Mouse (Mus musculus) E14TG2a.4 (cell line): Measurements from ENCODE around the gene Ms4a8a.

ENCODE experiments used
- CTCF ChIP-seq: conservative IDR thresholded peaks from 2 replicates; pipeline ENCODE4 v1.5.1; 2014; ENCODE audit warnings: low read length
- NANOG ChIP-seq: IDR thresholded peaks from 2 replicates; pipeline ENCODE4 v1.6.1; 2014; ENCODE audit warnings: borderline replicate concordance, low read length, mixed read lengths
- POU5F1 ChIP-seq: IDR thresholded peaks from 2 replicates; pipeline ENCODE4 v1.6.1; 2014; ENCODE audit warnings: low read length, borderline replicate concordance

GRCm38 (mm10) chr19:11049426-11049825 is 31.5 kb downstream of the Ms4a8a start:
- TF ChIP-seq CTCF = no peak
- TF ChIP-seq POU5F1 = no peak
- no peak for TF ChIP-seq NANOG
